Mouse (Mus musculus) liver, adult 2 months (tissue): ENCODE measurements around the gene Mri1.

Experiments
- CTCF ChIP-seq: fragments of 200-500 bp; IDR thresholded peaks from 2 replicates; pipeline ENCODE4 v1.5.1; 2011; ENCODE audit warnings: low read depth, low read length, control low read depth
- POLR2A ChIP-seq: fragments of 200-500 bp; IDR thresholded peaks from 2 replicates; pipeline ENCODE4 v1.6.1; 2011; ENCODE audit warnings: low read length, control low read depth; ENCODE audit not compliant: insufficient read depth; ENCODE audit errors: extremely low read depth

GRCm38 (mm10) chr8:84237542-84238229 is 19.4 kb downstream of the Mri1 start:
- TF ChIP-seq CTCF (no peak), POLR2A (no peak)
